Mouse (Mus musculus) C2C12 (cell line): ENCODE data around the gene Lypd6b.

ENCODE experiments used
- CTCF ChIP-seq: IDR thresholded peaks from one replicate; pipeline ENCODE4 v1.5.1; 2011; ENCODE audit not compliant: control insufficient read depth, insufficient read depth, insufficient read length
- FOSL1 ChIP-seq: IDR thresholded peaks from one replicate; pipeline ENCODE4 v1.8.0; 2011; ENCODE audit warnings: mild to moderate bottlenecking, low read length; ENCODE audit not compliant: poor library complexity, insufficient read depth, severe bottlenecking
- MAX ChIP-seq: IDR thresholded peaks from one replicate; pipeline ENCODE4 v1.6.1; 2011; ENCODE audit warnings: mild to moderate bottlenecking, control low read depth
- USF1 ChIP-seq: IDR thresholded peaks from one replicate; pipeline ENCODE4 v1.6.1; 2011; ENCODE audit warnings: low read depth, mild to moderate bottlenecking, control low read depth, moderate library complexity

DNA sequence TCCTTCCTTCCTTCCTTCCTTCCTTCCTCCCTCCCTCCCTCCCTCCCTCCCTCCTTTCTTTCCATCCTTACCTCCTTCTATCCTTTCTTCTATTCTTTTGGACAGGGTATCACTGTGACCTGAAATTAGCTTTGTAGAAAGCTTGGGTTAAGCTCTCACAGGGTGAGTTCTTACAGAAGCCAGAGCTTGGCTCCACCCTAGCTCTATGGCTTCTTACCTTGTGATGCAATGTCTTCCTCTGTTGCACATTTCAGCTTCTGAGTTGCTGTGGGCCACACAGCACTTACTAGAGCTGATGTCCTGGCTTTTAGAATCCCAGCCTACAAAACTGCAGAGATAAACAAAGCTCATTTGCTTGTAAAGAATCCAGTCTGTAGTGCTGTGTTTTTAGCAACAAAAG lies 64.5 kb downstream of the Lypd6b start:
- TF ChIP-seq CTCF (no peak), MAX (no peak), FOSL1 (no peak), USF1 (no peak)
